Mouse (Mus musculus): ENCODE results near the gene Polrmt. TPM values are rescaled to one million over a fixed set of nuclear protein-coding genes. Genes with fewer than 3 reads are reported as not detected.

Gene Polrmt
- polyA plus RNA-seq, 1 experiment: 60.7 TPM

DNA sequence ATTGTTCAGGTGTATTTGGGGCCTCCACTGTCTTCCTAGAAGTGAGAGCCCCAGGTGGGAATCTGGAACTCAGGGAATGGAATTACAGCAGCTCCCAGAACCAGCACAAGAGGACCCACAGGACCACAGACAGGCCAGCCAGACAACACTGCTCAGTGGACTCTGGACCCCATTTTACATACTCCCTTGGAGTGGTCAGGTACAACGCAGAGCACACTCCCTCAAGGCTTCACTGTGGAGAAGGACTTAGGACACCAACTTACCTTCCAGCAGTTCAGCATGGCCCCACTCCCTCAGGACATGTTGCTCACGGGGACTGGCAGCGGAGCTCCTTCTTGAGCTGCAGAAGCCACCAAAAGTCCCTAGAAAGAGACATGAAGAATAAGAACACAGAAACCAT is 970 bp downstream of the Polrmt start:
- DNase-seq (ENCODE audit: extremely low spot score in 1 of 2, low spot score in 1 of 2): no peak

DNA sequence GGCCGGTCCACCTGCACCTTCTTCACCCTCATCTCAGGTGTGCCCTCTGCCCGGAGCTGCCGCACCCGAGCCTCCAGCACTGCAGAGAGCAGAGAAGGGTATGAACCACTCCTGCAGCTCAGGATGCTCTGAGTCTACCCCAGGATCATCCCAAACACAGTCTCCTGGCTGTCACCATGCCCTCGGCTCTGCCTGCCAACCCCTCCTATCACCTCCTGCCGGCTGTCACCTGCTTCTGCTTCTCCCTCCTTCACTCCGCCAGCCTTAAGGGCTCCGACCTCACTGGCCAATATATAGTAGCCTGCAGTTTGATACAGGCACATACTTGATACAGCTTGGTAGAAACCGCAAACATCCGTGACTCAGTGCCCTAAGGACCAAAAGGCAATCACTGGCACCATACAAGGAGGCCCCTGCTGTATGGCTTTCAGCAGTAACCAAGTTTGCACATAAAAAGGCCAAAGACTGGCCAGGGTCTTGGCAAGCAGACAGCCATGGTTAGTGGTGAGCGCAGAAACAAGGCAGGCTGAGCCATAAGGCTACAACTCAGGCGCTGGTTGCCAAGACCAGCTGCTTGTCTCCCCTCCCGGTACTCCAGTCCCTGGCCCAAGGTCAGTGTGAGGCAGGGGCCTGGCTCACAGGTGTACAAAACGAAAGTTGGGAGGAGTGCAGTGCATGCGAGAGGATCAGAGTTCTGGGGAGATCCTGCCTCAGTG is 2.6 kb downstream of the Polrmt start:
- DNase-seq (ENCODE audit: extremely low spot score in 1 of 2, low spot score in 1 of 2): no peak

DNA sequence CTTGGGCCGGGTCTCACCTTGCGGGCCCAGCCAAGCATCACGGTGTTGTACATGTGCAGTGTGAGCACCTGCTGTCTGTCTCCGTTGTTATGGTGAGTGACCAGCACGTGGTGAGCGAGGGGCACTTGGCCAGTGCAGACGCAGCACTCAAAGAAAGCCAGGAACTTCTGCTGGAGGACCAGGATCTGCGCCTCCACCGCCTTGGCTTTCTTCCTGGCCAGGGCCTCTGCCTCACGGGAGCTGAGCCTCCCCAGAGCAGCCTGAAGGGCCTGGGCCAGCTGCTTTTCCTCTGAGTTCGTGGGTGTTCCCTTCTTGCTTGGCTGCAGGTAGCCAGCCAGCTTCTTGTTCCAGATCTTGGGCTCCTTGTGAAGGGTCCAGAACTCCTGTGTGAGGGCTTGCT is 3.2 kb downstream of the Polrmt start:
- no peak for DNase-seq (ENCODE audit: extremely low spot score in 1 of 2, low spot score in 1 of 2)

DNA sequence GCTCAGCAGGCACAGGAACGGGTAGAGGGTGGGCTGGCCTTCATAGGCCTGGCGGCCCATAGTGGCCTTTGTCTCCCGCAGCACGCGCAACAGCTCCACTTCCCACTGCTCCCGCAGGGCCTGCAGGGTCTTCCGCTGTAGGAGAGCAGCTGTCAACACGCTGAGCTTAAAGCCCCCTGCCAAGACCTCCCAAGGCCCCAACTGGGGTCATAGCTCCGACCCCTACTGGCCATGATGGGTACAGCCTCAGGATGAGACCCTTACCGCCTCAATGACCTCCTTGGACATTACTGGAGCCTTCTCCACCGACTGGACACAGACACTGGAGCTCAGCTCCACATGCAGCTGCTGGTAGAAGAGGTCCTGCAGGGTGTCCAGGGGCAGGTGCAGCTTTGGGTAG is 5.5 kb downstream of the Polrmt start:
- DNase-seq (ENCODE audit: extremely low spot score in 1 of 2, low spot score in 1 of 2): no peak

DNA sequence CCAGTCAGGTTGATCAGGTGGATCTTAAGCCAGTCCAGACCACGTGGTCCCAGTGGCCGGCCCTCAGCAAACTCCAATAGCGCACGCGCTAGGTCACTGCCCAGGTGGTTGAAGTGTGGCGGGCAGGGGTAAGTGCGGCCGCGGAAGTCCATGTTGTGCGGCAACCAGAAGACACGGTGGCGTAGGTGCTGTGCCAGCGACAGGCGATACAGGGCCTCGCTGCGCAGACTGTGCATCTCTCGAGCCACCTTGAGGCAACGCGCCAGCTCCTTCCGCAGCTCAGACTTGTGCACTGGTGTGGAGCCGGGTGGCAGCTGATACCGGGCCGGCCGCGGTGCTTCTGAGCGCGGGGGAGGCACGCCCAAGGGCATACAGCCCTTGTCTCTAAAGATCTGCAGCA is 7.1 kb downstream of the Polrmt start:
- no peak for DNase-seq (ENCODE audit: extremely low spot score in 1 of 2, low spot score in 1 of 2)

DNA sequence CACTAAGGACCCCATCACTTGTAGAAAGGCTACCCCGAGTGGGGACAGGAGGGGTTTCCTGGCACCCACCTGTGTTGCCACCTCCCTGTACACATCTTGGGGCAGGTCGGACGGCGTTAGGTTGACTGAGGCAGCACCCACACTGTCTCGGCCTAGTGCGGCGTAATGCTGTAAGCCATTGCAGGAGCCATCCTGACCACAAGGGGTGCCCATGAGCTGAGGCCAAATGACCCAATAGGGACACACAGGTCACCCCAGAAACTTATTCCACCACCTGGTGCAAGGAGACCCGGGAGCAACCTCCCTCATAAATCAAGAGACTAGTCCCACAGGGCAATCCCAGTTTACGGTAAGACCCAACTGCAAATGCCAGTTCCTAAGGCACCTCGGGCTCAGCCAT is 8.1 kb downstream of the Polrmt start:
- DNase-seq (ENCODE audit: extremely low spot score in 1 of 2, low spot score in 1 of 2): no peak

DNA sequence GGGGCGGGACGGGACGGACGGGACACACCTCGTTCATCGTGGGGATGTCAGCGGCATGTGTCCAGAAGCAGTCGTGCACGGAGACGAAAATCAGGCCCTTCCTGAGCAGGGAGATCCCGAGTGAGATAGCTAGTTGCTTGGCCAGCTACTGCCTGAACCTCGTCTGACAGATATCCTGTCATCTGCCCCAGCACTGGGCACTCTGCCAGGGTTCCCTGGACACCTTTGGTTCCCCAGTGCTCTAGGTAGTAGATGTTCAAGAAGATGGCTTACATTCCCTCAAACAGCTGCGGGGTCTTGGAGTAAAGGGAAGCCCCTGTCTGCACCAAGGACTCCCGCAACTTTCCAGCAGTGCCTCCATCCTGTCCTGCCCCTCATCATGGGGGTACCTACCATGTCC is 9.7 kb downstream of the Polrmt start:
- no peak for DNase-seq (ENCODE audit: extremely low spot score in 1 of 2, low spot score in 1 of 2)

DNA sequence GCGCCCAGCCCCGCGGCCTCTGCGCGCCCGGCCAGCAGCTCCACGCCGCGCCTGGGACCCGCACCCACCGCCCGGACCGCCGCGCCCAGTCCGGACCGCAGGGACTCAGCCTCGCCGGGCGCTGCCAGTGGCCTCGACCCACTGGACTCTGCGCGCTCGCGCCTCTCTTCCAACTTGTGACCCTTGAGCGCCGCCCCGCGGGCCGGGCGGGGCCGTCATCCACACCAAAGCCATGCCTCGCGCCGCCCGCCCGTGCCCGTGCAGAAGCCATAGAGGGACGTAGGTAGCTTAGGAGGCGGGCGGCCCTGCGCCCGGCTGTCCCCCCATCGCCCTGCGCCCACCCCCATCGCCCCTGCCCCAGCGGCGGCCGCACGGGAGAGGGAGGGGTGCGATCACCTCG is 11.0 kb downstream of the Polrmt start:
- DNase-seq (ENCODE audit: extremely low spot score in 1 of 2, low spot score in 1 of 2): no peak

DNA sequence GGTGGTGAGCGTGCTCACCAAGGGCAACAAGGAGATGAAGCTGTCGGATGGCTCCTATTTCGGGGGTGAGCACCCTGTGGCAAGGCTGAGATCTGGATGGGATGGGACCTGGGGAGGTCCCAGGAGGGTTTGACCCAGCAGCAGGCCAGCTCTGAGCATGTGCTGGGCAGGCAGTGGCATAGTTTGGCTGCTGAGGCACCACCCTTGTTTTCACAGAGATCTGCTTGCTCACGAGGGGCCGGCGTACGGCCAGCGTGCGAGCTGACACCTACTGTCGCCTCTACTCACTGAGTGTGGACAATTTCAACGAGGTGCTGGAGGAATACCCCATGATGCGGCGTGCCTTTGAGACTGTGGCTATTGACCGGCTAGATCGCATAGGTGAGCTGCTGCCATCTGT is 12.5 kb downstream of the Polrmt start:
- DNase-seq (ENCODE audit: extremely low spot score in 1 of 2, low spot score in 1 of 2): no peak

DNA sequence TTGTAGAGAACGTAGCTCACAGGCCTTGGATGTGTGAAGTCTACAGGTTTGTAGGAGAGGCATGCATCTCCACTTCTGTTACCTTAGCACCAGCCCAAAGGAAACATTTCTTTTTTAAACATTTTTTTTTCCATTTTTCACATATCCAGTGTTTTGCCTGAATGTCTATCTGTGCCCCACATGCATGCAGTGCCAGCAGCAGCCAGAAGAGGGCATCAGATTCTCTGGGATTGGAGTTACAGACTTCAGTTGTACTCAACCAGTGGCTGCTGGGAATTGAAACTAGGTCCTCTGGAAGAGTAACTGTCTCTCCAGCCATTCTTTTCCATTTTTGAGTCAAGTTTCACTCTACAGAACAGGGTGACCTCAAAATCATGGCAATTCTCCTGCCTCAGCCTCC is 13.9 kb downstream of the Polrmt start:
- DNase-seq (ENCODE audit: extremely low spot score in 1 of 2, low spot score in 1 of 2): peak in 1 of 2 experiments; percentile 62

DNA sequence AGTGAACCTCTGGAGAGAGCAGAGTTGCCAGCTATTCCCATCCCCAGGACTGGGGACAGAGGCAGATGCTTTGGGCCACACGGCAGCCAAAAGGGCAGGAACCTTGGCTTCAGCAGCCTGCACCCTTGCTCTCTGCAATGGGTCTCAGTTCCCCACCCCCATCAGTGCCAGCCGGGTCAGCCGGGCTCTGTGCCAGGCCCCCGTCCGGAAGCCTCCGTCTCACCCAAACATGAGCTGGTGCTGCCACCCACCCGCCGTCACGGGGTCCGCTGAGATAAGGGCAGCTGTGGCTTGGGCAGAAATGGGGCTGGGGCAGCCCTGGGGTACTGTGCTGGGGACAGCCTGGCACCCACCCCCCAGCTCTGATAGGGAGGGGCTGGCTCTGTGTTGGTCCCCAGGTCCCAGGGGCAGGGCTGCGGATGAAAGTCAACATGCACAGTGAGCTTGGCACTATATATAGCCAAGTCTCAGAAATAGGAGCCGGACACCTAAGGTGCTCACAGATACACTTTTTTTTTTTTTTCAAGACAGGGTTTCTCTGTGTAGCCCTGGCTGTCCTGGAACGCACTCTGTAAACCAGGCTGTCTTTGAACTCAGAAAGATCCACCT is 16.9 kb downstream of the Polrmt start:
- peak in 1 of 2 experiments; percentile 59 for DNase-seq (ENCODE audit: extremely low spot score in 1 of 2, low spot score in 1 of 2)

DNA sequence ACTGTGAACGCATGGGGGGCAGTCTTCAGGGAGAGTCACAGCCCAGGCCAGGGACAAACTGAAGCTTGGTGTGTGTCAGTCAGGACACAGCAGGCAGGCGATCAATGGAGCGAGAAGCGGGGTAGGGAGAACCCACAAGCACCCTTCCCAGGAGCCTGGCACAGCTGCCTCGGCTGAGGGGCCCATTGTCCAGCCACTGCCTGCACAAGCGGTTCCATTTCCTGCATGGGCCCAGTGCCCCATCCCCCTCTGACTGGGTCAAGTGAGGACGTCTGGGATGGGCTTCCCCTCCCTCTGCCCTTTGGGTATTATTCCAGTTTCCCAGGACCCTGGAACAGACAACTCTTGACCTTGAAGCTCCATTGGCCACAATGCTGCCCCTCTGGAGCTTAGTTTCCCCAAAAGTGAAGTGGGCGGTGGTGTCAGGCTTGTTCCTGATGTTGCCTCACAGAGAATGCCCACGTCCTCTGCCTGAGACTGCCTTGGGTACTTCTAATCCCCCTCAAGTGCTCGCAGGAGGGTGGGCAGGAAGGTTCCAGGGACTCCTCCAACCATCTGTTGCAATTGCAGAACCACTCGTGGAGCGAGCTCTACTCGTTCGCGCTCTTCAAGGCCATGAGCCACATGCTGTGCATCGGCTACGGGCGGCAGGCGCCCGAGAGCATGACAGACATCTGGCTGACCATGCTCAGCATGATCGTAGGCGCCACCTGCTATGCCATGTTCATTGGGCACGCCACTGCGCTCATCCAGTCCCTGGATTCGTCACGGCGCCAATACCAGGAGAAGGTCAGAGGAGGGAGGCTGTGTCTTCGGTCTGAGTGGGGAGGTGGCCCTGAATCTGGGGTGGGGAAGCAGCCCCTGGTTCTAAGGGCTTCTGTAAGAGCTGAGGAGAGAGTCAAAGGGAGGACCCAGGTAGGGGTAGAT is 17.8 kb downstream of the Polrmt start:
- DNase-seq (ENCODE audit: extremely low spot score in 1 of 2, low spot score in 1 of 2): peak in 1 of 2 experiments; percentile 70

DNA sequence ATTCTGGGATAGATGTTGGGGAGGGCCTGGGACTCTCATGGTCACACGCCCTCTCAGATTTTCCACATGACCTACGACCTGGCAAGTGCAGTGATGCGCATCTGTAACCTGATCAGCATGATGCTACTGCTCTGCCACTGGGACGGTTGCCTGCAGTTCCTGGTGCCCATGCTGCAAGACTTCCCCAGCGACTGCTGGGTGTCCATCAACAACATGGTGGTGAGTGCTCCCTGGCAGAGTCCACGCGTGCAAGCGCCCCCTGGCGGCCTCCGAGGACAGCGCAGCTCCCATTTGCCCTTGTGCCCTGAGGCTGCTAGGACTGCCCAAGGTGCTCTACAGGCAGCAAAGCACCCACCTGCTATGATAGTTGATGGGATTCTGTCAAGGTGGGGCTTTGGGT is 20.3 kb downstream of the Polrmt start:
- DNase-seq (ENCODE audit: extremely low spot score in 1 of 2, low spot score in 1 of 2): peak in 1 of 2 experiments; percentile 53

DNA sequence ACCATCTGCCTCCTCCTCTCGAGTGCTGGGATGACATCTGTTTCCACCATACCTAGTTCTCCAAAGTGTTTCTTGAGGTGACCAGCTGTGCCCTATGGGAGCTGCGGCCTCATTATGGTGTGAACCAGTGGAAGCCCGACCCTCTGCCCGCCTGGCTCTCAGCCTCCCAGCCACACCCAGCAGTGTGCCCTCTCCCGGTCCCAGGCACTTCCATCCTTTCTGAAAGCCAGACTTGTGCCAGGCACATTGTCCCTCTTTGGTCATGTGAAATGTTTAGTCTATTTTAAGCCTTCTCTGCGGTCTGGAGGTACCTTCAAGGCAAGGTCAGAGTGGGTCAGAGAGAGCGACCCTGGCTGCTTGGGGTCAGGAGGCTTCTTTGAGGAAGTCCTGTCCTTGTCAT is 22.7 kb downstream of the Polrmt start:
- no peak for DNase-seq (ENCODE audit: extremely low spot score in 1 of 2, low spot score in 1 of 2)

DNA sequence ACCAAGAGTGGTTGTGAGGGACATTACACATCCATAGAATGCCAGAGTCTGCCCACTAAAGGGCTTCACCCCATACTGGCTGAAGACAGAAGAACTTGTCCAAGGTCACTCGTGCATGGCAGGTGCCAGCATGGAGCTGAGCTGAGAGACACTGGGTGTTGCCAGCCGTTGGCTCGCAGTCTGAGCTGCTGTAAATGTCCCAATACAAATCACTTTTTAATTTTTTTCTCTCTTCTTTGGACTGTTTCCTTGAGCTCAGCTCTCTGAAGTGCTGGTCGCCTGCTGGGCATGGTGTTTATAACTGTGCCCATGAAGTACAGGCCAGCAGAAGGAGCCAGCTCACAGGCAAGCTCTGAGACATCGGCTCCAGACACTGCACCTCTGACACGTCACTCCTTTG is 23.3 kb downstream of the Polrmt start:
- DNase-seq (ENCODE audit: extremely low spot score in 1 of 2, low spot score in 1 of 2): no peak

DNA sequence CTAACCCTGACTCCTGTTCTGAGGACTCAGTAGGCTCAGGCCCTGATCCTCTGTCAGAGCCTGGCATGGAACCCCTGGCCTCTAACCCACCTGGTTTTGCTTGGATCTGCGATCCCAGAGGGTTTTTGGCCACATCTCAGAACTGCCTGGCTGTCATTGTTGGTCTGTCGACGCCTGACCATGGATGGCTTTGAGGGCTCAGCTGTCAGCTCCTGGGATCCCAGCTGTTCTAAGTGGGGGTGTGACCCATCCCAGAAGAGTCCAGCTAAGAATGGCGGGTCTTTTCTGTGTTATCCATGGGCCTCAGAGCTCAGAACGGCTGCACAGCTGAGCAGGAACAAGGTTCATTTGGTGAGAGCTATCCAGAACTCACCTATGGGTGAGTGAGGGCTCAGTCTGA is 25.3 kb downstream of the Polrmt start:
- no peak for DNase-seq (ENCODE audit: extremely low spot score in 1 of 2, low spot score in 1 of 2)

DNA sequence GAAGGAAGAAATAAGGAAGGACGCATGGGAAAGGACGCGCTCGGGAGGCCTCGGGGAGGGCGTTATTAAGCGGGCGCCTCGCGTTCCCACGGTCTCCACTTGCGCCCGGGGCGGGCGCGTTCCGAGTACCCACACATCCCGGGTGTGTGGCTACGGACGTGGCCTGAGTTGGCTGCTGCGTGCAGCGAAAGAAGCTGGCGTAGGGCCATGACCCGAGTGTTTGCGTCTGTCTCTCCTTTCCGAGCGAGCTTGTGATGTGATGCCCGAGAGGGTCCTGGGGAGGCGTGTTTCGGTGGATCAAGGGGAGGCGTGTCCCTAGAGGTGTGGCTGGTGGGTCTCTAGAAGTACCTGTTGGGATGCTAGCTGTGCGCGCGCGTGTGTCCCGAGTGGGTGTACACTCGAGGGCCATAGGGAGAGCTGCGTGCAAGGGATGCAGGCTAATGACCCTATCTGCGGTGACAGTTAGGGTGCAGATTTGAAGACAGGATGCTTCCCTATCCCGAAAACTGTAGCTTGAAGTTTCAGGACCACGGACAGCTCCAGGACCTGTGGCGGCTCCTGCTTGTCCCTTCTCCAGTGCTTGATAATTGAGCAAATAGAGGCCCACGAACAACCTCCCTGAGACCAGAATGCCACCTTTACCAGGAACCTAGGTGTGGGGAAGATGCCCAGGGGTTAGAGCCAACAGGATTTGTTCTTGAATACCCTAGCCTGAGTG is 28.6 kb downstream of the Polrmt start:
- no peak for DNase-seq (ENCODE audit: extremely low spot score in 1 of 2, low spot score in 1 of 2)

DNA sequence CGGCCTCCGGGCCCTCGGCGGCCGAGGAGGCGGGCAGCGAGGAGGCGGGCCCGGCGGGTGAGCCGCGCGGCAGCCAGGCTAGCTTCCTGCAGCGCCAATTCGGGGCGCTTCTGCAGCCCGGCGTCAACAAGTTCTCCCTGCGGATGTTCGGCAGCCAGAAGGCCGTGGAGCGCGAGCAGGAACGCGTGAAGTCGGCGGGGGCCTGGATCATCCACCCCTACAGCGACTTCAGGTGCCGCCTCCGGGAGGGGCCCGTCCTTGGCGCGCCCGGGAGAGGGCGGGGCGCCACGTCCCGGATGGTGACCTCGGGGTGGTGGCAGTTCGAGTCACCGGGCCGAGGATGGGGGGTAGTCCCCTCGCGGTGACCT is 29.4 kb downstream of the Polrmt start:
- peak in 1 of 2 experiments; percentile 64 for DNase-seq (ENCODE audit: extremely low spot score in 1 of 2, low spot score in 1 of 2)

DNA sequence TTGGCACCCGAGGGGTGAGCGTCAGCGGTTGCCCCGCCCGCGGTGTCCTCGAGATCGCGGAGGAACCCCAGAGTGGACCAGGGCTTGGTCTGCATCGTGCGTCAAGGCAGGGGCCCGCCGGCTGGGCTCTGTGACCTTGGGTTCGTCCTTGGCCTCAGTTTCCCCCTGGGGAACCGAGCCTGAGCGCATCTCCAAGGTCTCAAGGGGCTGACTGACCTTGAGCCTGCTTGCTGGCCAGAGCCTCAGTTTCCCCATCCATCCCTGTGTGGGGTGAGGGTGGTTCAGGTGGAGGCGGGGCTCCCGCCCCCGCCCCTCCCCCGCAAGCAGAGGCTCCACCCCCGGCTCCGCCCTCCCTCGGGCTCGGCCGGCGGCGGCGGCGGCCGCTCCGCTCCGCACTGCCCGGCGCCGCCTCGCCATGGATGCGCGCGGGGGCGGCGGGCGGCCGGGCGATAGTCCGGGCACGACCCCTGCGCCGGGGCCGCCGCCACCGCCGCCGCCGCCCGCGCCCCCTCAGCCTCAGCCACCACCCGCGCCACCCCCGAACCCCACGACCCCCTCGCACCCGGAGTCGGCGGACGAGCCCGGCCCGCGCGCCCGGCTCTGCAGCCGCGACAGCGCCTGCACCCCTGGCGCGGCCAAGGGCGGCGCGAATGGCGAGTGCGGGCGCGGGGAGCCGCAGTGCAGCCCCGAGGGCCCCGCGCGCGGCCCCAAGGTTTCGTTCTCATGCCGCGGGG is 30.0 kb downstream of the Polrmt start, which contains the start of gene Hcn2:
Gene Hcn2 (plus strand): TSS at position 381 of the 734 bp plus-strand sequence.
- DNase-seq (ENCODE audit: extremely low spot score in 1 of 2, low spot score in 1 of 2): no peak

DNA sequence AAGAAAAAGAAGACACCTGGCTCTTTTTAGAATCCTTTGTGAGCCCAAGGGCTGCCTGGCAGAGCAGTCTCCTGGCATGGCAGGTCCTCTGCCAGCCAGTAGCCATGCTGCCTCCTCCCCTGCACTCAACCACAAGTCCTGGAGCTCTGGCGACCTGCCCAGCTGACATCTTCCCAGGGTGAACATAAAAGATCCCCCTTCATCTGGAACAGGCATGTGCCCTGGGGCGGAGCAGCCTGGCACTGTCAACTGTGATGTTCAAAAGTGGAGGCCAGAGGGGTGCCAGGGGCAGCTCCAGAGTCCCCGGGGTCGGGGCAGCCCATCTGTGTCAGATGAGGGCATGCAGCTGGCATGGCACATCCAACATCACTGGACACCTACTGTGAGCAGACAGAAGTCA is 31.4 kb downstream of the Polrmt start:
- no peak for DNase-seq (ENCODE audit: extremely low spot score in 1 of 2, low spot score in 1 of 2)
